Mouse (Mus musculus): ENCODE results near the gene Zfp644.
A peak's percentile ranks its signal among the peaks of the same experiment; 100 is the strongest.
"Not testable (repeated sequence)": the region's sequence is repeated elsewhere in the genome, so short reads cannot be mapped to it uniquely, and the experiment has no call there.

Zfp644 gene

DNA sequence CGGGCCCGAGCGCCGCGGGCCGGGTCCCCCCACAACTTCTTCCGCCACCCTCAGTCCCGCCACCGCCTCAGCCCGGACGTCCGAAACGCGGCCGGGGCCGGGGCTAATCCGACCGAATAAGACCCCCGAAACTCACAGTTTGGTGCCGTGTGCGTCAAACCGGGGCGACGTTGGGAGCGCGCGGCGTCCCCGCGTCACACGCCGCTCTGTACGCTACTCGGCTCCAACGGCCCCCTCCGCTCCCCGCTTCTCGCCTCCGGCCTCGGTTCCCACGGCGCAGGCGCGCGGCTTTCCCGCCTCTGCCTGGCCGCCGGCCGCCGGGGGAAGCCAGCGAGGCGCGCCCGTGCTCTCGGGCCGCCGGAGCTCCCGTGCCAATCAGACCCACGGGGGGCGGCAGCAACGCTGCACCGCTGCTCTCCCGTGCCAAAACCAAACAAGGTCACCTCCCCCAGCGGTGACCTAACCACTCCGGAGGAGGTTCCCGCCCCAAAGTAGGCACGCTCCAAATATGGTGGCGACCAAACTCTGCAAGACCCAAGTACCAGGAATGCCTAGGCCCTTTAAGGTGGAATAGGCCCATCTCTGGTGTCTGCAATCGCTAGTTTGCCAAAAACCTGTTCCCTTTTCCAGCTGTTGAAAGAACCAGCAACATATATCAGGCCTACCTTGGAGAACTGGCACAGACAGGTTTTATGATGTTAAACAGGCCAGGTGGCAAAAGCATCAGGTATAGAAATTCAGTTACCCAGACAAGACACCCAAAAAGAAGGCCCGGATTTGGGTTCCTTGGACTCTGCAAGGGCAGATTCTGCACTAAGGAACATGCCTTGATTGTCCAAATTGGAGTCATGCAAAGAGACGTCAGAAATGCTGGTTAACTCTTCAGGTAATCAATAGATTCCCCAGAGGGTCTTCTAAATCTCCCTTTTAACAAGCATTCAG lies at the start of gene Zfp644:
Gene Zfp644 (minus strand): TSS at position 892 of the 942 bp plus-strand sequence.
- peak; percentile 68 to 77 for DNase-seq (ENCODE audit: low read depth in 2 of 2, low spot score in 2 of 2)

DNA sequence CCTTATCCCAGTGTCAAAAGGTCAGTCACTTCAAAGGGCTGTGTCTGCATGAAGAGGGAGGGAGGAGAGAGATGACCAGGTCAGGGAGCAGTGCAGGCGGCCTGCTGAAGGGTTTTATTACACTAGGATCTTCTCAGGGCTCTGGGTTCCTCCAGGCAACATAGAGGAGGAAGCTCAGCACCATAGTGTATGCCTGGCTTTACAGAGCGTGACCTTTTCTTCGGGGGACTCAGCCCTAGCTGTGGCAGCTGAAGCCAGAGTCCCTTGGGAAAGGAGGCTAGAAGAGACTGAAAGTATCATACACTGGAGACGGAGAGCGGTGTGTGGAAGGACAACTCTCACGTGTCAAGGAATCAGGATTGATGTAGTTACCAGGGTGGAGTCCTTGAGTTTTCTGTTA lies 42.6 kb upstream of the Zfp644 start:
- no peak for DNase-seq (ENCODE audit: low read depth in 2 of 2, low spot score in 2 of 2)

DNA sequence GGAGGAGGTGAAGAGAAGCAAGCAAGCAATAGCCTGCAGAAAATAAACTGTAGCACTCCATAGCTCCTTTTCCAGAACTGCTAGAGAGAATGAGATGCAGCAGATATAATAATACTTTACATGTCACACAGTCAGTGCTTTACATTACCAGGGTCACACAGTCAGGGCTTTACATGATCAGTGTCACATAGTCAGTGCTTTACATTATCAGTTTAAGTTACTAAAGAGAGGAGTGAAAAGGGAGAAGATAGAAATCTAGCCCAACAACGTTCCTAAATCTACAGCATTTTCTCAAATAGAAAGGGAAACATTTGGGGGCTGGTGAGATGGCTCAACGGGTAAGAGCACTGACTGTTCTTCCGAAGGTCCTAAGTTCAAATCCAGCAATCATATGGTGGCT lies 26.4 kb upstream of the Zfp644 start:
- DNase-seq (ENCODE audit: low read depth in 2 of 2, low spot score in 2 of 2): no peak

DNA sequence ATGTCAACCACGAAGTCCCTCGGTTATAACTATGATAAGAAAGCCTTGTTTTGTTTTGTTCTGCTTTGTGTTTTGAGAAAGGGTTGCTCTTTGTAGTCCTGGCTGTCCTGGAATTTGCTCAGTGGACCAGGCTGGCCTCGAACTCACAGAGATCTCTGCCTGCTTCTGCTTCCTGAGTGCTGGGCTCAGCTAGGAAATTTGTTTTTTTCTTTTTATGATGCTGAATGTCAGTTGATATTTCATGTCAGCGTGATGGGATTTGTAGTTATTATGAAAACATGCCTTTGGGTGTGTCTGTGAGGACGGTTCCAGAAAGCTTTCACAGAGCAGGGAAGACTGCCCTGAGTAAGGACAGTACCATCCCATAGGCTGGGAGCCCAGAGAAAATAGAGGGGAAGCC lies 25.7 kb upstream of the Zfp644 start:
- DNase-seq (ENCODE audit: low read depth in 2 of 2, low spot score in 2 of 2): no peak

DNA sequence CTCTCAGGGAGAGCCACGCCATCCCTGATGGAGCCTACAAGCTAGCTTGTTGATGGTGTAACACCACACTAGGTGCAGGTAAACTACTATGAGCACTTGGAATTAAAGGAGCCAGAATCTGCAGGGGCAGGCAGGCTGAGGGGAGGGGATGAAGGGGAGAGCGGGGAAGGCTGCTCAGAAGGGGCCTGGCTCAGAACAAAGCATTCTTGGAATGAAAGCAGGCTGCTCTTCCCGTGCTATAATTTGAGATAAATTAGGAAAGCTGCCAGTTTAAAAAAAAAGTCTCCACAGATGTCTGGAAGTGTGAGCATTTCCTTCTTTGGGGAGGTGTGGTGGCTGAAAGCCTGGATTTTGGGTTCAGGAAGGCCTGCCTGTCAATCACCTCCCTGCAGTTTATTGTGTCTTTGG lies 14.8 kb upstream of the Zfp644 start:
- DNase-seq (ENCODE audit: low read depth in 2 of 2, low spot score in 2 of 2): no peak

DNA sequence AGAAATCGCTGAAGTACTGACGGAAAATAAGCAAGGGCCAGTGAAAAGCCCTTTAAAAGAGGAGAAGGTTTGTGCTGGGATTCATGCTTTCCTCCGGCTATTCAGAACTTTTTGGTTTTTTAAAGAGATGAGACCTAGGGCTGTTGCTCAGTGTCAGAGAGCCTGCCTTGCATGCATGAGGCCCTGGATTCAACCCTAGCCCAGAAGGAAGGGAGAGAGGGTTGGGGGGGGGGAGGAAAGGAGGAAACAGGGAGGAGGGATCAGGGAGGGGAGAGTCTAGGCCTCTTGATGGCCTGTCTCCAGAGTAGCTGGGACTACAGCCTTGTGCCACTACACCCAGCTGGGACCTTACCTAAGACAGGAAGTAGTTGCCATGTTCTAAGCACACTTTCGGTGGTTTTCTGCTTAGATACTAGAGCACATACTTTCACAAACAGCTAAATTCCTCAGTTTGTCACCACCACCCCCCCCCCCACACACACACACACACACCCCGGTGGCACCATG lies 14.2 kb upstream of the Zfp644 start:
- no peak for DNase-seq (ENCODE audit: low read depth in 2 of 2, low spot score in 2 of 2)

DNA sequence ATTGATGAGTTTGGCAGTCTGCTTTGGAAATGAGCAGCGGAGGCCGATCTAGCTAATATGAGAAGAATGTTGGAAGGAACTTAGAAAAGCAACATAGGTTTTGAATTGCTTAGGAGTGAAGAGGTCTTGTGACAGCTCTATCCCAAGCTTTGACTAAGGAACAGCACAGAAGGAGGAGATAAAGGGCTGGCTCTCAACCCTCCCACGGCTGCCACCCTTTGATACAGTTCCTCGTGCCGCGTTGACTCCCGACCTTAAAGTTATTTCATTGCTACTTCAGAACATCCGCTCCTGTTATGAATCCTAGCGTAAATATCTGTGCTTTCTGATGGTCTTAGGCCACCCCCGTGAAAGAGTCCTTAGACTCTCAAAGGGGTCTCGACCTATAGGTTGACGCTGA lies 13.5 kb upstream of the Zfp644 start:
- no peak for DNase-seq (ENCODE audit: low read depth in 2 of 2, low spot score in 2 of 2)

DNA sequence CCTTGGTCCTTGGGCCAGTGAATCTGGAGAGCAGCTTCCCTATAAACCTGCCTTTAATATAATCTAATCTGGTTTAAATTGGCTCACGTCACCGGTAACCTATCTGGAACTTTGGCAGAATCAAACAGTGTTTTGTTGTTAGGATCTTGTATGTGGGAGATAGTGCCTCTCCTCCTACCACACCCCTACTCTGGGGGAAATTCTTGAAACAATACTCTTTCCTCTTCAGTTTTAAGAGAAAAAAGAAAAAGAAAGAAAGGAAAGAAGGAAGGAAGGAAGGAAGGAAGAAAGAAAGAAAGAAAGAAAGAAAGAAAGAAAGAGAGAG lies 13.0 kb upstream of the Zfp644 start:
- DNase-seq (ENCODE audit: low read depth in 2 of 2, low spot score in 2 of 2): no peak

DNA sequence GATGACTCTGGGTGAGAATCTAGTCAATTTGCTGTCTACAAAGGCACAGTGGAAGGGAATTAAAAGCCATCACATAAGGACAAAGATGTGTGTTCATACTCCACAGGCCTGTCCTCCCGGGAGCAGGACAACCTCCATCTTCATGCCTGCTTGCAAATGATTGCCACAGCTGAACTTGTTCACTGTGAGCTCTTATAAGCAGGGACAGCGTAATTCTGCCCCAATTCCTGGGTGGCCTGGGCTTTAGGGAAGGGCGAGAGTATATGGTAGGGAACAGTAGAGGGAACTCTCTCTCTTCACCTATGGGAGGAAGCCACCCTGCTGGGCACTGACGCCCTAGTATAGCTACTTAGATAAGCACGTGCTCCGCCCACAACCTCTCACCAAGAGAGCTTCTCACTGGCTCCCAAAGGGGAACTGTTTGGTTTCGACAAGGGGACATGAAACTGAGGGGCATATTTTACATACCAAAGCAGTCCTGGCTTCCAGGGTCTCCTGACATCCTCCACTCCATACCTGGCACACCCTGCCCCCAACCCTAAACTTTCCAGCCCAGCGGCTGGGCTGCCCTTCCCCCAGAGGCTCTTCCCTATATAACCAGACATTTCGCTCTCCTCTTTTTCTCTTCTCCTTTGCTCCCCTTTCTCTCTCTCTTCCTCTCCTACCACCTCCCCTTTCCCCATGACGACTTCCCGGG lies 12.4 kb upstream of the Zfp644 start:
- DNase-seq (ENCODE audit: low read depth in 2 of 2, low spot score in 2 of 2): no peak

DNA sequence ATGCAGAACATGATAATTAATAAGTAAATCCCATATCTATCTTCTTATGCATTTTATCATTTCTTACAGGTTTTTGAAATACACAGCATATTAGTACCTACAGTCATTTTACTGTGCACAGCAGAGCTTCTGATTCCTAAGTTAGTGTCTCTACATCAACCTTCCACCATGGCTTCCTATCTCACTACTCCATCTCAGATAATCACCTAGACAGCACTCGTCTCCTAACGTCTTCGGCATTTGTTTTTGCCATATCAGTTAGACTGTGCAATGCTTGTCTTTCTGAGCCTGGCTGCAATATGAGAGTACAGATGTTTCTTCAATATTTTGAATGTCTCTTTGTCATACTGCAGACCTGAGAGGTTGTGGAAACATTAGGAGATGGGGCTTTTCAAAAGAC lies 9.3 kb upstream of the Zfp644 start:
- no peak for DNase-seq (ENCODE audit: low read depth in 2 of 2, low spot score in 2 of 2)

DNA sequence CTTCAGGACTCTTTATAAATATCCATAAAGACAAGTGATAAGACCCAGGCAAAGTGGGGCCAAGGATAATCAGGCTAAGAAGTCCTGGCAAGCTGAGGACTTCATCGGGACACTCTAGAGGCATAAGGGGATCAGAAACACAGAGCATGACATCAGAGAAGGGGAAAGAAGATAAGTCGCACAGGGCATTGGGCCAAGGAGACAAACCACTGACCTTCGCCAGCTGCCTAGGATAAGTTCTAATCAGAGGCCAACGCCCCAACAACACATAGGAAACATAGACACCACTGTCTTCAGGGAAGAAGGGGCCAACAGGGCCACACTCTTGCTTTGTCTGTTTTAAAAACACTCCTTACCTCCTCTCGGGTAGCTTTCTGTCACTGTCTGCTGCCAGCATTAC lies 8.1 kb upstream of the Zfp644 start:
- no peak for DNase-seq (ENCODE audit: low read depth in 2 of 2, low spot score in 2 of 2)

DNA sequence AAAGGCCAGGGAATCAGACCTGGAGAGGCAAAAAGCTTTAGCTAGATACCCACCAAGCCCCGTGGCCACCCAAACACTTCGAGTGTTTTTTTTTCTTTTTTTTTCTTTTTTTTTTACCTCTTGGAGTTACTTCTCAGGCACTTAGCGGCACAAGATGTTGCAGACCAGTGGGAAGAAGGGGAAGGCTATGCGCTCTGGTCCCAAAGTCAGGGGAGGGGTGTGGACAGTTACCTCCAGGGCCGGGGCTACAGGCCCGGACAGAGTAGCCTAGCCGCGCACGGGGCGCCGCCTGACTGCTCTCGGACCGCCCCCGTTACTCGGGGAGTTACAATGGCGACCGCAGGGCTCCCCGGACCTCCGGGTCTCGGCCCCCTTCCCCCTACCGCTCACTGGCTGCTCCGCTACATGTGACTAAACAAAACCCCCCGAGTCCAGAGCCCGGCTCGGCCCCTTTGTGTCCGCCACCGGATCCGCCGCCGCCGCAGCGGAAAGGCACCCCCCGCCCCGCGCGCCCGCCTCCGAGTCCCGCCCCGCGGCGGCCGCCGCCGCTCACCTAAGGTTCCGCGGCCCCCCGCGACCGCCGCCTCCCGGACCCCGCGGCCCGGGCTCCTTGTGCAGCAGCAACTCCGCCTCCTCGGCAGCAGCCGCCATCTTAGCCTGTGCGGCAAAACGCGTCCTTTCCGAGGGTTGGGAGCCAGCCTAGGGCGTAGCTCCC lies 1.2 kb downstream of the Zfp644 start:
- peak in 1 of 2 experiments; percentile 43 for DNase-seq (ENCODE audit: low read depth in 2 of 2, low spot score in 2 of 2)

DNA sequence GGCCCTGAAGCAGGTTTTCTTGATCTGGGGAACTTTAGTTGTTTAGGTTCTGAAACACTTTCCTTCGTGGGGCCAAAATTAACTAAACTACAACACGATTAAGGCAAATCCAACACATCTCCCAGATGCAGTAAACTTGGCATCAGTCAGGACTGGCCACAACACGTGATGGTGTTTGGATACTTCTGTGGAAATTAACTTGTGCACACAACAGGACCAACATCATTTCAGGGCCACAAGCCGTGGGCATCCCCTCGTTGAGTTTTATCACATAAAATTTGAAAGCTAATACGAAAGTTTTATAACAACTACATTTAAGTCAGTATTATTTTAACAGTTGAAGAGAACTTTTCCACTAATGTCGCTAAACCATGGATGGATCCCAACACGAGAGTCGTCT lies 1.9 kb downstream of the Zfp644 start:
- DNase-seq (ENCODE audit: low read depth in 2 of 2, low spot score in 2 of 2): no peak

DNA sequence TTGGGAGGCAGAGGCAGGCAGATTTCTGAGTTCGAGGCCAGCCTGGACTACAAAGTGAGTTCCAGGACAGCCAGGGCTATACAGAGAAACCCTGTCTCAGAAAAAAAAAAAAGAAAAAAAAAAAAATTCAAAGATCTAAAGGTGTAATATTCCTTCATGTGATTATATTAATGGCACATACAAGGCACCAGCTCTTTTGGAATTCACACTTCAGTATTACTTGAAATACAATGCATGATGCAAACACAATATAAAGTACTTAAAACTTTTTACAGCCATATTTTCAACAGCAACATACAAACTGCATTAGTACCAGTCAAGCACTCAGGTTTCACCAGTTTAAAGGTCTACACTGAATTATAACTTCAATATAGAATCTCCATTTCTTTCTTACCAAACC lies 2.4 kb downstream of the Zfp644 start:
- no peak for DNase-seq (ENCODE audit: low read depth in 2 of 2, low spot score in 2 of 2)

DNA sequence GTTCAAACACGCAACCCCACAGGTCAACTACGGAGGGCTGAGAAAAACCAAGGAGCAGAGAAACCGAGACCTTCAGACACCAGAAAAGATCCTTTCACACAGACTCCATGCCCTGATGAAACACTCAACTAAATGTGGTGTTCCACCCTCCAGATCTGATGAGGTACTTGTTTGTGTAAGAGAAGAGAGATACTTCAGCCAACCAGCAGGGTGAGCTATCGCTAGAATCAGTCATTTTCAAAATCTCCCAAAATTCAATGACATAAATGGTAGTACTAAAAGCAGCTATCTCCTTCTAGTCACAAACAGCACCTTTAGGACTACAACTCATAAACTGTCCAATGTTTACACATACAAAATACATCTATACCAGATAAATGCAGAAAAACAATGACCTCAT lies 4.1 kb downstream of the Zfp644 start:
- DNase-seq (ENCODE audit: low read depth in 2 of 2, low spot score in 2 of 2): peak; percentile 25 to 53

DNA sequence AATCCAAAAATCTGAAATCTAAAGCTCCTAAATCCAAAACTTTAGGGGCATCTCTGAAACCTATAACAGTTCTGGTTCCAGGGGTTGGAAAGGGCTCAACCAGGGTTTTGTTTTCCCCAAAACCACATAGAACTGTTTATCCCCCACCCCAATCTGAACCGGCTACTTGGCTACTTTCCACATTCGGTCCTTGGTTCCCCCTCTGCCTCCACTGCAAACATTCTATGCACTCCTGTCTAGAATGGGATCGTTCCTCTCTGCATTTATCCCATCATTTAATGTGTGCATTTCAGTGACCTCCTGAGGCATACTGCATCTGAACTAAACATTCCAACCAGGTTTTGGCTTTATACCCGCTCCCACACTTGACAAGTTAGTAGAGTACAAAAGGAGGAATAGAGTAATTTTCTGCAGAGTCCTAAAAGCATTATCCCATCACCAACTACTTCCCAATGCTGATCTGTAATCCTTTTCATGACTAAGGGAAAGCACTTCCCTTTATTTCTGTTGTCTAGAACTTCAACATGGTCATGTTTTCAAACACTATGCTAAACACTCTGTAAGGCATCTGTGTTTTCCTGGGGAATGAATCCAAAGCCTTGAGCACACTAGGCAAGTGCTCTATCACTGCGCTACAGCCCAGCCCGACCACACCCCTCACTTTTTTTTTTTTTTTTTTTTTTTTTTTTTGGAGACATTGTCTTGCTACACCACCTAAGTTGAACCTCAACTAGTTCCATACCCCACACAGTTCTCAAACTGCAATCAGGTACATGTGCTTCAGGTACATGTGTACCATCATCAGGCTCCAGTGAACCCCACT lies 16.2 kb downstream of the Zfp644 start:
- DNase-seq (ENCODE audit: low read depth in 2 of 2, low spot score in 2 of 2): no peak

DNA sequence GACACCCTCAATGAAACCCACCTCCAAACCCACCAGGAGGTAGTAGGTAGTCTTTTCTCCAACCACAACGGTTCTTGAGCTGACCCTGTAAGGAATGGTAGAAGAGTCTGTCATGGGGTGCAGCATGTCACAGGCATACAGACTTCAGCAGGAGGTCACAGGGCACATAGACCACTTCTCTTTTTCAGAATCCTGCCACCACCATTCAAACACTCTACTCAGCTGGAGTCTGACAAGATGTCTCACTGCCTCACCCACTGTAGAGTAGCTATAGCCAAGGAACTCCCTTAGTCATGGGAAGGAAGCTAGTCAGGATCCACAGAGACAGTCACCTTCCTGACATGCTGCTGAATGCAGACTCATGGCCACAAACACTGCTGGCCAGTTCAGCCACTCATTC lies 17.4 kb downstream of the Zfp644 start:
- DNase-seq (ENCODE audit: low read depth in 2 of 2, low spot score in 2 of 2): no peak

DNA sequence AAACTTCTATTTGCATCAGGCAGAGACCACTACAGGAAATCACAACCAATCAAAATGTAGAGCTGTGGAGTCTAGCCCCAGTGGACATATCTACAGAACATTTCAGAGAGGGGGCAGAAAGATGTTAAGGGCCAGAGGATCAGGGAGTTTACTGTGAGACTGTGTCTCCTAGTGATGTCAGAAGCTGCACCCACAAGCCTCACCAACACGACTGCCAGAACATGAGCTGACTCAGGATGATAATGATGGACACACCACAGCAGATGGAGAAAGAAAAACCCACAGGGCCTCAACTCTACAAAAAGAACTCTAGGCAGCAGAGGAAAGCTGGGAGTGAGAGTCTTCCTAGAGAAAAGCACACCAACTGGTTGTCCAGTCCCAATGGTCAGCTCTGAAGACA lies 18.3 kb downstream of the Zfp644 start:
- DNase-seq (ENCODE audit: low read depth in 2 of 2, low spot score in 2 of 2): not testable (repeated sequence)

DNA sequence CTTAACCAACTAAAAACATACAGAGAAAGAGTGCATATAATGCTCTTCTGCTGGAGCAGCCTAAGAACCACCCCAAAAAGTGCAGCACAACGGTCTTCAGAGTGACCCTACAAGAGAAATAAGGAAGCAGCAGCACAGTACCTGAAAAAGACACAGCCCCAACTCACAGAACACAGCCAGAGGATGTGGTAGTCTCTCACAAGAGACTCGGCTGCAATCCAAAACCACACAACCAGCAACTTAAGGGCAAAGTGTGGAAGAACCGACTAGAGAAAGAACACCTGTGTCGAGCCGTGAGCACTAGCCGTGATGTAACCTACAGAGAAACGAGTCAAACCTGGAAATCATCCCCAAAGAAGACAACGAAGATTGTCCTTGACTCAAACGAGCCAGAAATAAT lies 20.3 kb downstream of the Zfp644 start:
- peak; percentile 49 to 57 for DNase-seq (ENCODE audit: low read depth in 2 of 2, low spot score in 2 of 2)

DNA sequence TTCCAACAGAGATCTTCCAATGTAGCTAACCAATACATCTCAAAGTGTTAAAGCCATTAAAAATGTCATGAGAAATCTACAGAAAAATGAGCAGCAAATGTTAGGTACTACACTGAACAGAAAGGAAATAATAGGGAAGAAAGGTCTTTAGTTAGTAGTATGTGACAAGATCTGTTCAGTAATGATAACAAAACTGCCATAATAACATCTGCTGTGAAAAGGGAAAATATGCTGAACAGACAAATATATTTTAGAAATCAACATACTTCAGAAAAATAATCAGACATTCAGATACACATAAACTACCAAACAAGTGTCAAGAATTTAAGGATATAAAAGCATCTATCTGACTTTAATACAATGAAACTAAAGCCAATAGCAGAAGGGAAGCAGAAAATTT lies 24.5 kb downstream of the Zfp644 start:
- DNase-seq (ENCODE audit: low read depth in 2 of 2, low spot score in 2 of 2): no peak

DNA sequence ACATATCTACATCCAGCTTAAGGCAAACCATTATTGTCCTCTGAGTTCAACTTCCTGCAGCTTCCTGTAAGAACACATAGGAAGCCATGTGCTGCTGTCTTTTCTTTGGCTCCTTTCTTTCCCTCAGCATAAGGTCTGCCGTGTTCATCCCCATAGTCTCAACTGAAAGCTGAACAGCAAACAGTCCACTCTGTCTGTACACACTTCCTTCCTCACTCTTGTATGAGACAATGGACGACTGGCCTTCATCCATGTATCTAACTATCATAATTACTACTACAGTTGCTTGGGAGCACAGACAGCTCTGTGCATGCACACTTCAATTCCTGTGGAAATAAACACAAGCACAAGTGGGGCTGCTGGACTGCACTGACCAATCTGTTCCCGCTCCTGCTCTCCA lies 25.2 kb downstream of the Zfp644 start:
- no peak for DNase-seq (ENCODE audit: low read depth in 2 of 2, low spot score in 2 of 2)

Measured in CD8-positive naive resting alpha-beta T cell, adult 2 months (primary cell).